Mouse (Mus musculus) inflammation-experienced regulatory T-cells, adult 6 months (primary cell): ENCODE data around the gene Myo15. TPM values are rescaled to one million over a fixed set of nuclear protein-coding genes. Genes with fewer than 3 reads are reported as not detected.
"Not testable (repeated sequence)": the region's sequence is repeated elsewhere in the genome, so short reads cannot be mapped to it uniquely, and the experiment has no call there.

ENCODE experiments used
- ATAC-seq: one replicate; pipeline ENCODE4 v1.8.0; 2017
- polyA plus RNA-seq, 3 experiments: library from polyadenylated mRNA; unstranded; fragments of 100-300 nt; shearing (Covaris generic); gene quantifications; one replicate each; pipeline ENCODE4 v1.2.1; 2017

Myo15 gene
- polyA plus RNA-seq, 3 experiments from 2014 or later: 0.09 TPM; not detected in 2

DNA sequence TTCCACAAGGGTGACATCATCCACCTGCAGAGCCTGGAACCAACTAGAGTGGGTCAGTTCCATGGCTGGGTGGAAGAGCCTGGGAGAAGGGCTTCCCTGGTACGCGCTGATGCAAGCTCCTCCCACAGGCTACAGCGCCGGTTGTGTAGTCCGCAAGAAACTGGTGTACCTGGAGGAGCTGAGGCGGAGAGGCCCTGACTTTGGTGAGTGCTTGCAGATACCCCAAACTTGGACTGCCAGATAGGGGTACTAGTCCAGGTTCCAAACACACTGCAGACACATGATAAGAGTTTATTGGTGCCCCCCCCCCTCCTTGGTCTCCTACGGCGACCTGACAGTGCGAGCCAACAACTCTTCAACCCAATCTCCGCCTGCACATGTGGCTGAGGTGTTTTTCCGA is 39.8 kb downstream of the Myo15 start:
- no peak for ATAC-seq

DNA sequence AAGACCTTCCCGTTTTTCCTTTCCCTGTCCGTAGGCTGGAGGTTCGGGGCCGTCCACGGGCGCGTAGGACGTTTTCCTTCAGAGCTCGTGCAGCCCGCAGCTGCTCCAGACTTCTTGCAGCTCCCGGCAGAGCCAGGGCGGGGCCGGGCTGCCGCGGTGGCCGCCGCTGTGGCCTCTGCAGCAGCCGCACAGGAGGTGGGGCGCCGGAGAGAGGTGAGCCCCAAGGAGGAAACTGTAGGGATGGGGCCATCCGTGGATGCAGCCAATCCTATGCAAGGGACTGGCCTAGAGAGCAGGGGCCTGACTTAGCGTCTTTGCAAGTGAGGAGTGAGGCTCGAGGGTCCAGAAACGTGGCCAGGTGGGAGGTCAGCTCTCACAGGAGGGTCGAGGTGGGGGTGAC is 40.4 kb downstream of the Myo15 start:
- ATAC-seq: no peak

DNA sequence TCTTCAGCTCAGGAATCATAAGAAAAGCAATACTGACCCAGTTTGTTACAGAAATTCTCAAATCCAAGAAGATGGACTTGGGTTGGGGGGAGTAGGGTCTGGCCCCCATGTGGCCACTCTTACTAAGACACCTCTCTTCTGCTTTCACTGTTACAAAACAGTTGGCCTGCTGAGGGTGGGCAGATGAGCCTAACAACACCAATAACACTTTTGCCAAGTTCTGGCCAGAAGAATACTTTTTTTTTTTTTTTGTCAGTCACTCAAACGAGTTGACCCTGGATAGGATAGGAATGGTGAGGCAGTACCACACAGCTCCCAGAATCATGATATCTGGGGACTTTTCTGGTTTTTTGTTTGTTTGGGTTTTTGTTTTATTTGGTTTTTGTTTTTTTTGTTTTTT is 42.8 kb downstream of the Myo15 start:
- ATAC-seq: no peak

DNA sequence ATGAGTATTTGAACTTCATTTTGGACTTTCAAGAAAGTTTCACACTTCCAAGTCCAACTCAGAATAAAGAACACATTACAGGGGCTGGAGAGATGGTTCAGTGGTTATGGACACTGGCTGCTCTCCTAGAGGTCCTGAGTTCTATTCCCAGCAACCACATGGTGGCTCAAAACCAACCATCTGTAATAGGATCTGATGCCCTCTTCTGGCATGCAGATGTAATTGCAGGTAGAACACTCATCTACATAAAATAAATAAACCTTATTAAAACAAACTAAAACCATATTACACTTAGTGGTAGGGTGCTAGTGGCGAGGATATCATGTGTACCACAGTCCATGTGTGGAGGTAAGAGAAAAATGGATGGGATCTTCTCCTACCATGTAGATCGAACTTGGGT is 43.4 kb downstream of the Myo15 start:
- no peak for ATAC-seq

DNA sequence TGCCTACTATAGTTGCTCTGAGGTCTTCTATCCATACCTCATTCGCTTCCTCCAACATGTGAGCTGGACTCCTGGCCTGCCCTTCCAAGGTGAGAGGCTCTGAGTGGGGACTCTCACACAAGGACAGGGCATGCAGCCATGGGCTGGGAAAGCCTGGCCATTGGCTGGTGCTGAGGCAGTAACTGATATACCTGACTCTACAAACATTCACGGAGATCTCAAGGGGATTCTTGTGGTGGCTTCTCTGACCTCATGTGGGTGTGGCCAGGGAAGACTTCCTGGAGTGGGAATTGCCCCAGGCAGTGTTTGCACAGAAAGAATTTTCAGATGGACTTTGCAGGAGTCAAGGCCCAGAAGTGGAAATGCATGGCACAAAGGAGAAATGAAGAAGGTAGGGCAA is 45.8 kb downstream of the Myo15 start:
- ATAC-seq: no peak

DNA sequence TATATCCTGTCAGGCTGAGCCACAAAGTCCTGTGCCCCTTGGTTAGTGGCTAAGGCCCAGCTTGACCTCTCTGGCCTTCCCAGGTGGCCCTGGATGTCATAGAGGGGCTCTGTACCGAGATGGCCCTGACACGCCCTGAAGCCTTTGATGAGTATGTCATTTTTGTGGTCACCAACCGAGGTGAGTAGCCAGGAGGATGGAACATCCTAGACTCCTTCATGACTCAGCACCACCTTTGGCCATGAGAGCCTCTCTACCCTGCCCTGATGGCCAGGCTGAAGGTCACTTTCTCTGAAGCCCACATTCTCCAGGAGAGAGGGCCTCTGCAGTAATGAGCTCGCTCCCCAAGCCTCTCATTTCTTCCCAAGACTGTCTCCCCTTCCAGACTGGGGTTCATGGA is 49.2 kb downstream of the Myo15 start:
- no peak for ATAC-seq

DNA sequence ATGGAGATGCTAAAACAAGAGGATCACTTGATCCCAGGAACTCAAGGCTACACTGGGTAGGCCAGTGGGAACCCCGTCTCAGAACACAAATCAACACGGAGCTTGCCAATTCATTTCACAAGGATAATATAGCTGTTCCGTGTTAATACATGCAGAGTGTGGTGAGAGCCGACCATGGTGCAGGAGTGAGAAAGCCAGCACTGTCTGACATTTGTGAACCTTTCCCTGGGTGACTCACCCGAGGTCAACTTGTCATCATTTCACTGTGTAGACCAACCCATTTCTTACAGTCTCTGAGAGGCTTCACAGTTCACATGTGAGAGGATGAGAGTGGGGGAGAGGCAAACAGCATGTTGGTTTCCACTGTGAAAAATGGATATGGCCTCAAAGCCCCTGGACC is 52.9 kb downstream of the Myo15 start:
- no peak for ATAC-seq

DNA sequence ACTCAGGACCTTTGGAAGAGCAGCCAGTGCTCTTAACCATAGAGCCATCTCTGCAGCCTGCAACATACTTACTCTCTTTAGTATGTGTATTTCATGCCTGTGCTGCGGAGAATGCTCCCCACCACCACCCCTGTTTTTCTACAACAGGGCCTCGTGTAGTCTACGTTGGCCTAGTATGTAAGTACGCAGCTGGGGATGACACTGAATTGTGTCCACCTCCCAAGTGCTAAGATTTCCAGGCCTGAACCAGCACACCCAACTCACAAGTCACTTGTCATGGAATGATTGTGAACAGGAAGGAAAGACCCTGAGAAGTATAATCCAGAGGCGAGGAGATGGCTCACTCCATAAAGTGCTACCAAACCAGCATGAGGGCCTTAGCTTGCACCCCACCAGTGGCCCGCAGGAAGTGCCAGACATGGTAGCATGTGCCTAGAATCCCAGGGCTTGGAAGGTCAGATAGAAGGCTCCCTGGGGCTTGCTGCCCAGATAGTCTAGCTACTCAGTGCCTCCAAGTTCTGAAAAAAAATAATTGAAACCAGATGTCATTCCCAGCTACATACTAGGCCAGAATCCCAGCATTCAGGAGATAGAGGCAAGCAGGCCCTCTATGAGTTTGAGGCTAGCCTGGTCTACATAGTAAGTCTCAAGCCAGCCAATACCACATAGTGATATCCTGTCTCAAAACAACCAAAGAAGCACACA is 53.7 kb downstream of the Myo15 start:
- ATAC-seq: no peak

DNA sequence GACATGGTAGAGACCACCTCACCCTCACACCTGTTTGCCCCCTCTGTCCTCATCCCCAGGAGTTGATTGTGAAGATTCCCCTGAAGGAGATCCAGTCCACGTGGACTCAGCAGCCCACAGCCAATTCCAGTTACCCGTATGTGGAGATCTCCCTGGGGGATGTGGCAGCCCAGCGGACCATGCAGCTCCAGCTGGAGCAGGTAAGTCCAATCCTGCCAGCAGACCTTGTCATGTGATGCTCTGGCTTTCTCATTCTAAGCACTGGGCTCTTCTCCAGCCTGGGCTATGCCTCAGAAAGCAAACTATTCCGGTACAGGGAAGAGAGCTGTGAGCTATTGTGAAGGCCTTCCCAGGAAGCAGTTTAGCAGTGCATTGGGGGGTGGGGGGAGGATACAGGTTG is 57.3 kb downstream of the Myo15 start:
- ATAC-seq: no peak

DNA sequence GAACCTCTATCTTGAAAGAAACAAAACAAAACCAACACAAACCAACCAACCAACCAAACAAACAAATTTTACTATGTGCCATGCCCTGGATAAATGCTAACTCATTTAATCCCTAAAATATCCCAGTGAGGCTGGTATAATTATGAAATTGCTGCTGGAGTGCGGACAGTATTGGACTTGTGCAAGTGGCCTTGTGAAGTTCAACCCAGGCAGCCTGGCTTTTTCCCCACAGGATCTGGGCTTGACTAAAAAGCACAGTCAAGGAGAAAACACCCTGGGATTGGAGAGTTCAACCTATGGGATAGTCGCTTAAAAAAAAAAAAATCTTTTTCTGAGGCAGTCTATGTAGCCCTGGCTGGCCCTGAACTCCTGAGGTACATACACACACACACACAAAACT is 66.5 kb downstream of the Myo15 start:
- ATAC-seq: no peak

DNA sequence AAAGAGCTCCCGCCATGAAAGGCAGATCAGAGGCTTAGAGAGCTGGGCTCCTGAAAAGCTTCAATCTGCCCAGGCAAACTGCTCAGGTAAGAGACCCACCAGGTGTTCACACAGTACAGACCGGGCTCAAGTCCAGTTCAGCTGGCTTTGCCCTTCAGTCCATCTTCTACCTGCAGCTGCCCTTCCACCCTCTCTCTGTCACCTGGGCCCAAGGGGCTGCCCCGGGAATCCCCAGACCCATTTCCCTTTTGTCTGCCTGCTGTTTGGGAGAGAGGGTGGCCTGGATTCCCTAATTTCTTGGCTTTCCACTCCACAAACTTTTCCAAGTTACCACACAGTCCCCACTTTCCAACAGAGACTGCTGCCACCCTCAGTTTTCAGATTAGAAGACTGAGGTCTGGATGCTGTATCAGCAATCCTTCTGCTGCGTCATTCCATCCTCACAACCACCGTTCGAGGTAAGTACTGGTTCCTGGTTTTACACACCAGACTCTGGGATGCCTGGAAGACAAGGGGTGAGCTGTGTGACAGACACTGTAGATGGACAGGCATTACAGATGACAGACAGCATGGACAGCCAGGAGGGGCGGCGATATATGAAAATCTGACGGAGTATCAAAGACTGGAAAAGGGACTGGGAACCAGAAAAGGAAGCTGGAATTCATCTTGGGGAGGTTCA is 67.2 kb downstream of the Myo15 start, which contains the start of gene Alkbh5:
TSS of gene Alkbh5 (plus strand) at position 202 of the 679 bp plus-strand sequence.
- no peak for ATAC-seq

DNA sequence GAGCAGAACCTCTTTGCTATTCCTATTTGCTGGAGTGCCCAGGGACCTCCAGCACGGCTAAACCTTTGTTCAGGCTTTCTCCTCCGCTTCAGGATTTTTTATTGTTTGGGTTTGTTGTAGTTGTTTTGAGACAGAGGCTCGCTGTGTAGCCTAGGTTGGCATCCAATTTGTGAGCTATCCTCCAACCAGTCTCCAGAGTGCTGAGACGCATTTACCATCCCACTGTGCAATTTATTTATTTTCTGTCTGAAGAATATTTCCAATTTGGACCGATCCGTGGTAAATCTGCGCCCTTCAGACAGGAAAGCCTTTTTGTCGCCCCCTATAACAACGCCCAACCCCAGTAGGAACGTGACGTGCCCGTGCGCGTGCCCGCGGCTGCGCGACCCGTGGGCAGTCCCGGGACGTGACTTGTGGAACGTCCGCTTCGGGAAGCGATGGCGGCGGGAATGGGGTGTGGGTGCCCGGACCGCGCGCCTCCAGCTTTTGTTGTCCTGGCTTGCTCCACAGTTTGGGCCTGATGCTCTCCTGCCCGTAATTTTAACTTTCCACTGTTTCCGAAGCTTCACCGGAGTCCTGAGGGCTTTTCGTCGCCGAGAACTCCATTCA is 67.8 kb downstream of the Myo15 start:
- ATAC-seq: peak; percentile 39

DNA sequence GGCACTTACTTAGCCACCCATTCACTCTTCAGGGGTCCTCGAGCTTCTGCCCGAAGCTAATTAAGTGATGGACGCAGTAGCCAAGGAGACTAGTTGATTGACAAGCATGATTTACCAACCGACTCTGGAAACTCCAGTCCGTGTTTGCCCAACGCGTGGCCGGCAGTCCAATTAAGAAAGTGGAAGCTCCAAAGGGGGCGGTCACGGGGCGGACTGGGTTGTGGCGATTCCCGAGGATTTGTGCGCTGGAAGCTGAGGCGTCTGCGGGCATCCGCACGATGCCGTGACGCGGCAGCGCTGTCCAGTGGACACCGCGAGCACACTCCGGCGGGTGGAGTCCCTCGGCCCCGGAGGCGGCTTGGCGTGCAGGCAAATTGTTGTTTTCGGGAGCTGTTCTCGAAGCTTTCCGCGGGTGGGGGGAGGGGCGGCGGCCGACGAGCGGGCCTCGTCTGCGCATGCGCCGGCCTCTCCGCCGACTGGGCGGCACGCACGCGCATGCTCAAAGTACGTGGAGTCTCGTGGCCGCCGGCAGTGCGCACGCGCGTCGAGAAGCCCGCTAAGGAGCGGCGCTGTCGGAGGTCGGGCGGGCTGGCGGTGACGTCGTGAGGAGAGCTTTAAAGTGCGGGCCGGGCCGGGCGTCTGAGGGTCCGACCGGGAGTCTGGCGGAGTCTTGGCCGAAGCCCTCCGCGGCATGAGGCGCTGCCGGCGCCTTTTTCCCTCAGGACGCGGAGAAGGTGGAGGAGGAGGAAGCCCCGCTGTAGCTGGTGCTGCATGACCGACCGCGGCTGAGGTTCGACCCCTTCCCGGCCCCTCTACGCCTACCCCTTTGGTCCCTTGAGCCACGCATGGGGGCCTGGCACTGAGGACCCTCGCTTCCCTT is 68.6 kb downstream of the Myo15 start:
- ATAC-seq: peak; percentile 59

DNA sequence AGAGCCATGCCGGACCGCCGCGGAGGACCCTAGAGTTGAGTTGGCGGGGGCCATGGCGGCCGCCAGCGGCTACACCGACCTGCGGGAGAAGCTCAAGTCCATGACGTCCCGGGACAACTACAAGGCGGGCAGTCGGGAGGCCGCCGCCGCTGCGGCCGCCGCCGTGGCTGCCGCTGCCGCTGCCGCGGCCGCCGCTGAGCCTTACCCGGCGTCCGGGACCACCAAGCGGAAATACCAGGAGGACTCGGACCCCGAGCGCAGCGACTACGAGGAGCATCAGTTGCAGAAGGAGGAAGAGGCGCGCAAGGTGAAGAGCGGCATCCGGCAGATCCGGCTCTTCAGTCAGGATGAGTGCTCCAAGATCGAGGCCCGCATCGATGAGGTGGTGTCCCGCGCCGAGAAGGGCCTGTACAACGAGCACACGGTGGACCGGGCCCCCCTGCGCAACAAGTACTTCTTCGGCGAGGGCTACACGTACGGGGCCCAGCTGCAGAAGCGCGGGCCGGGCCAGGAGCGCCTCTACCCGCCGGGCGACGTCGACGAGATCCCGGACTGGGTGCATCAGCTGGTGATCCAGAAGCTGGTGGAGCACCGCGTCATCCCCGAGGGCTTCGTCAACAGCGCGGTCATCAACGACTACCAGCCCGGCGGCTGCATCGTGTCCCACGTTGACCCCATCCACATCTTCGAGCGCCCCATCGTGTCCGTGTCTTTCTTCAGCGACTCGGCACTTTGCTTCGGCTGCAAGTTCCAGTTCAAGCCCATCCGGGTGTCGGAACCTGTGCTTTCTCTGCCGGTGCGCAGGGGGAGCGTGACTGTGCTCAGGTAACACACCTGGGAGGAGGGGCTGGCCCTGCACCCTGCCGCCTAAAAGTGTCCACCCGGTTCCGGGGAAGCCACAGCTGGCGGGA is 69.5 kb downstream of the Myo15 start:
- peak; percentile 59 for ATAC-seq

DNA sequence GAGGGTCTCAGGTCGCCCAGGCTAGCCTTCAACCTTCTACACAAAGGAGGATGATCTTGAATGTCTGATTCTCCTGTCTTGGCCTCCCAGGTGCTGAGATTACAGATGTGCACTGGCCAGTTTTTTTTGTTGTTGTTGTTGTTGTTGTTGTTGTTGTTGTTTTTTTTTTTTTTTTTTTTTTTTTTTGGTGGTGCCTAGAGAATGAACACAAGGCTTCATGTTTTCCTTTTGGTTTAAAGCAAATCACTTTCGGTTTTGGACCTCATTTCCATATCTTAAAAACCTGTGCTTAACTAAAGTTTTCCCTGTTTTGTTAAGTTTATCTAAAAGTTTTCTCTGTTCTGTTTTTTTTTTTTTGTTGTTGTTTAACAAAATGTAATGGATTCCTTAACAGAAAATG is 70.4 kb downstream of the Myo15 start:
- ATAC-seq: no peak

DNA sequence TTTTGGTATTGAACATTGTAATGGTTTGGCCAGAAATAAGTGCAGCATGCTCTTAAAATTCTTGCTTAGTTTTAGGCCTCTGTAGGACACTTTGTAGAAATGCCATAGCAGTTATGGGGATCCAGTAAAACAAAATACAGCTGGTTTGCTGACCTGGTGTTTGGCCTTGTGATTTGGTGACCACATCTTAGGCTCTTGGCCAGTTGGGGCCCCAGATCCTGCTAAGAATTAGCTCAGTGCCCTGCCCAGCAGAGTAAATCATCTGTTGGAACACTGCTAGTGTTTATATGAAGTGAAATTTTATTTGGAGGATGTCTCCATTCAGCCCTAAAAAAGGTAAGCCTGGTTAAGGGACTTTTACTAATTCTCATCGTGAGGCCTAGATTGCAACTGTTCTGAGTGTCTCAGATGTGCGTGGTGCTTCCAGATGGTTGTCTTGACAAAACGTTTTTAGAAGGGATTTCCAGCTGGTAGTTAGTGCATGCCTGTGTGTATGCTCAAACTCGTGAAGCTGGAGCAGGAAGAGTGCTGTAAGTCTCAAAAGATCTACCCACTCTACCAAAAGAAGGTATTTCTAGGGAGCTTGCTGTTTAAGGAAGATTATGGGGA is 71.0 kb downstream of the Myo15 start:
- no peak for ATAC-seq

DNA sequence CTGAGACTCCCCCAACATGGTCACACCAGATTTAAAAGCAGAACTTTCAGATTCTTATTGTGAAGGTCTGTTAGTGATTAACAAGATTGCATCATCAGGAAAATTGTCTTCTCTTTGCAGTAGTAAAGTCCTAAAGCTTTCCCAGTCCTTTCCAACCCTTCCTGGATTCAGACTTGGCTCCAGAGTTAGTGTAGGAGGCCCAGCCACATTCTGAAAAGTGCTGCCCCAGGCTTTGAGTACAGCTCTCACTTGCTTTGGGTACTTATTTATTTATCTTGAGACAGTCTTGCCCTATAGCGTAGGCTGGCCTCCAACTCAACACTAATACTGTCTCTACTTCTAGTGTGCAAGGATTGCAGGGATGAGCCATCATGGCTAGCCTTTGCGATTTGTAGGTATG is 71.6 kb downstream of the Myo15 start:
- no peak for ATAC-seq

DNA sequence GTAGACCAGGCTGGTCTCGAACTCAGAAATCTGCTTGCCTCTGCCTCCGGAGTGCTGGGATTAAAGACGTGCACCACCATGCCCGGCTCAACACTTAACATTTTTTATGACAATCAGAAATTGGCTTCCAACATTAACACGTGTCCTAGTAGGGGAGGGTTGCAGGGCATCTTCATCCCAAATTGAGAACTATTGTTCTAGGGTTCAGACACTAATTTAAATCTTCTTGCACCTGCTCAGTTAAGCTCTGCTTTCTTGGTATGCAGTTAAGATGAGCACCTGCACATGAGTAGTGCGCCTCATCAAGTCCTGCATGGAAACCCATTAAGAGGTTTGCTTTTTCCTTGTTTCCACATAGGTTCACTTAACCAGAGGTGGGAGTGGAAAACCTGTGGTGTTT is 72.7 kb downstream of the Myo15 start:
- ATAC-seq: no peak

DNA sequence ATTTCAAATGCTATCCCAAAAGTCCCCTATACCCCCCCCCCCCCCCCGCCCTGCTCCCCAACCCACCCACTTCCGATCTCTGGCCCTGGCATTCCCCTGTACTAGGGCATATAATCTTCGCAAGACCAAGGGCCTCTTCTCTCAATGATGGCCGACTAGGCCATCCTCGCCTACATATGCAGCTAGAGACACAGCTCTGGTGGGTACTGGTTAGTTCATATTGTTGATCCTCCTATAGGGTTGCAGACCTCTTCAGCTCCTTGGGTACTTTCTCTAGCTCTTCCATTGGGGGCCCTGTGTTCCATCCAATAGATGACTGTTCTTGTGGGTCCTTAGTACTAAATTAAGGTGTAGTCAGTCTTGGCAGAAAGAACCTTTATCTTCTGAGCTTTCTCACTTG is 74.1 kb downstream of the Myo15 start:
- not testable (repeated sequence) for ATAC-seq

DNA sequence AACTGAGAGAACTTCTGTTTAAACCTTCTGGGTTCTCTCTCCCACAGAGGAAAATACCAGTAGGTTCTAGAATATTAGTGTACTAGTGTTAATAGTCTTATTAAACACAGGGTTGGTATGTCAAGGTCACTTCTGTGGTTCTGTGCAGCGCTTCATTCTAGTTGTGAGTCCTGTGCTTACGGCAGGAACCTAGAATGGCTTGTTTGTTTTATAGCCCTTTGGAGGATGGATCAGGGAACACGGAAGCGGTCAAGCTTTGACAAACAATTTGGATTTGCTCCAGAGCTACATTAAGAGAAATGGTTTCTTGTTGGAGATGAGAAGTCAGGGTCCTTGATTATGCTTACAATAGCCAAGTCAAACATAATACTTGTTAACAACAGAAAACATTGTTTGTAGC is 76.3 kb downstream of the Myo15 start:
- no peak for ATAC-seq

DNA sequence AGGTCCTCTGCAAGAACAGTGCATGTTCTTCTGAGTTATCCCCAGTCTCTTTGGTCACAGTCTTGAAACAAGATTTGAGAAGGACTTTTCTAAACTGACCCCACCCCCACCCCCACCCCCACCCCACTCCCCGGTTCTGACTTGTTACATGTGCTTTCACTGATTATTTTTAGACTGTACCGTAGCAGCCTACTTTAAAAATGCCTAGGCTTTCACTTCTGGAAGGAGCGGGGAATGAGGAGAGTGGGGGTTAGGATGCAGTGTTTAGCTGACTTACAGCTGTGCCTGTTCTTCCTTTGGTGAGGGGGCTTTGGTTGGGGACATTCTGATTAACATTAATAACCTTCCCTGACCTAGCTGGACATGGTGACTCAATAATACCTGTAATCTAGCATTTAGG is 79.0 kb downstream of the Myo15 start:
- ATAC-seq: no peak

DNA sequence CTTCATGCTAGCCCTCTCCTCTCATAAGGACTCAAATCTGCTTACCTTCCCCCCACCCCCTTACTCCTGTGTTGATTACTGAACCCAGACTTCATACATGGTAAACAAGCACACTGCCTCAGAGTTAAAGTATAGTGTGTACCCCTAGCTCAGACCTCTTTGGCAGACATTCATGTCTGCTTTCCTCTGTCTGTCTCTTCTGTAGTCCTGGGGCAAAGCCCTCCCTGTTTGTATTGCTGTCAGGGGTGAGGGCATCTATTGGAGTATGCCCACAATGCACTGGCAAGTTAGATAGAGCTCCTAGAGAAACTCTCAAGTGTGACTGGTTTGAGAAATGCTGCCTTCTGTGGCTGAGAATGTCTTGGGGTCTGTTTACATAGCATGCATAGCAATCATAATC is 84.0 kb downstream of the Myo15 start:
- no peak for ATAC-seq
